Mouse (Mus musculus) E14TG2a.4 (cell line): Measurements from ENCODE around the gene Appl2.

Experiments
- H3K27me3 ChIP-seq: 2 replicates; pipeline ENCODE4 v1.6.1; 2014; ENCODE audit warnings: low read length, control low read depth; ENCODE audit not compliant: insufficient read depth
- H3K36me3 ChIP-seq: 2 replicates; pipeline ENCODE4 v1.6.1; 2014; ENCODE audit warnings: low read length, control low read depth; ENCODE audit not compliant: insufficient read depth
- H3K4me1 ChIP-seq: replicated peaks from 2 replicates; pipeline ENCODE4 v1.6.1; 2014; ENCODE audit warnings: low read depth, low read length, control low read depth
- H3K4me3 ChIP-seq: replicated peaks from 2 replicates; pipeline ENCODE4 v1.5.1; 2014; ENCODE audit warnings: mild to moderate bottlenecking, low read length
- H3K9me3 ChIP-seq: 2 replicates; pipeline ENCODE4 v1.6.1; 2014; ENCODE audit warnings: low read length, control low read depth
- CTCF ChIP-seq: conservative IDR thresholded peaks from 2 replicates; pipeline ENCODE4 v1.5.1; 2014; ENCODE audit warnings: low read length
- NANOG ChIP-seq: IDR thresholded peaks from 2 replicates; pipeline ENCODE4 v1.6.1; 2014; ENCODE audit warnings: borderline replicate concordance, low read length, mixed read lengths
- POU5F1 ChIP-seq: IDR thresholded peaks from 2 replicates; pipeline ENCODE4 v1.6.1; 2014; ENCODE audit warnings: low read length, borderline replicate concordance

The Appl2 gene

DNA sequence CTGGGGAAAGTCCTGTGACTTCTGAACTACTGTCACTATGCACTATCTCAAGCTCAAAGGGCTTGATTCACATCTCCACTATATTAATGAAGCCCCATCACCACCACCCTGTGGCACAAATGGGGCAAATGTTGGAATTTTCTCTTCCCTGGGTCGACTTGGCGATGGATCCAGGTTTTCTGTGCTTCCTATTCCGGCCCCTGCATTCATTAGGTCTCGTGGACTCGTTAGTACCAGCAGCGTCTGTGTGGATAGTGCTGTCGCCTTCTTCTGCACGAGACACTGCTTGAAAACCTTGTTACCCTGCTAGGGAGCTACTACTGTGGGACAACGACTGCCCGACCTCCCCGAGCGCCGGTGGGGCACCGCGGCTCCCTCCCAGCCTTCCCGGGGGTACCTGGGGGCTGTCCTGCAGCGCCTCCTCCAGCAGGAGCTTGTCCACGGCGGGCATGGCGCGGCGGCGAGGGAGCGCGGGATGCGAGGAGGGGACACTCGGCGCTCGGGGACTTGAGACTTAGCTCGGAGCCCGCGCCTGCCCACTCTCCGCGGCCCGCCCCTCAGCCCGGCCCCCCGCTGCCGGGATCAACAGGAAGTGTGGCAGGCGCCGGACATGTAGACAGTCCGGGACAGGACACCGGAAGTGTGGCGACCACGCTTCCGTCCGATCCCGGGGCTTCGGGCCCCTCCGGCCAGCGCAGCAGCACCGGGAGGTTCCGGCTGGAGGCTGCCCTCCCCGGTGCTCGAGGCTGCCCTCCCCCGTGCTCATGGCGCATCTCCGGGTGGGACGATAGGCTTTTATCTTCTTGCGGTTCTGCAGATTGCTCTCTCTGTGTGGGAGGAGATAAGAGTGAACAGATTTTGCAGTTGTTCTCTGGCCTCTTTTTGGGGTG, at the start of gene Appl2:
Gene Appl2 (minus strand): TSS at position 608 of the 890 bp plus-strand sequence.
- peak within 1 kb of the TSS; percentile 93 for H3K4me3 ChIP-seq
- peaks cover 46% of the 10 kb centered on the region for H3K4me1 ChIP-seq
- TF ChIP-seq POU5F1 (no peak), CTCF (no peak), NANOG (no peak)
- H3K9me3 ChIP-seq, result peaks cover 23% of the 10 kb centered on the region
- no peaks in the 10 kb centered on the region for H3K36me3 ChIP-seq
- H3K27me3 ChIP-seq, result no peaks in the 10 kb centered on the region

DNA sequence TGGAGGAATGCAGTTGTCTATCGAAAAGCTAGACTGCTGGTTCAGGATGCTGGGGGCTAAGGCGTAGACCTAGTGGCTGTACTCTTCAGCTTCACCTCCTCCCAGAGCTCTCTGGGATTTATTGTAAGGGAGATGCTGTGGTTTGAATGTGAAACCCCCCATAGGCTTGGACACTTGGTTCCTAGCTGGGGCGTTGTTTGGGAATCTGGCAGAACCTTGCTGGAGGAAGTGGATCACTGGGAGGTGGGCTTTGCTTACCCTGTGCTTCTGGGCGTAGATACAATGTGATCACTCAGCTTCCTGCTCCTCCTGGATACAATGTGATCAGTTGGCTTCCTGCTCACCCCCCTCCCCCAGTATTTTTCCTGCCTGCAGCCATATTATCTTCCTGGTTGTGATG, 47.7 kb upstream of the Appl2 start:
- Histone ChIP-seq H3K4me1 (peaks cover 35% of the 10 kb centered on the region), H3K9me3 (no peaks in the 10 kb centered on the region), H3K27me3 (no peaks in the 10 kb centered on the region), H3K4me3 (no peak overlapping the region), H3K36me3 (no peaks in the 10 kb centered on the region)
- TF ChIP-seq POU5F1, result no peak
- TF ChIP-seq CTCF, result no peak
- TF ChIP-seq NANOG, result no peak

DNA sequence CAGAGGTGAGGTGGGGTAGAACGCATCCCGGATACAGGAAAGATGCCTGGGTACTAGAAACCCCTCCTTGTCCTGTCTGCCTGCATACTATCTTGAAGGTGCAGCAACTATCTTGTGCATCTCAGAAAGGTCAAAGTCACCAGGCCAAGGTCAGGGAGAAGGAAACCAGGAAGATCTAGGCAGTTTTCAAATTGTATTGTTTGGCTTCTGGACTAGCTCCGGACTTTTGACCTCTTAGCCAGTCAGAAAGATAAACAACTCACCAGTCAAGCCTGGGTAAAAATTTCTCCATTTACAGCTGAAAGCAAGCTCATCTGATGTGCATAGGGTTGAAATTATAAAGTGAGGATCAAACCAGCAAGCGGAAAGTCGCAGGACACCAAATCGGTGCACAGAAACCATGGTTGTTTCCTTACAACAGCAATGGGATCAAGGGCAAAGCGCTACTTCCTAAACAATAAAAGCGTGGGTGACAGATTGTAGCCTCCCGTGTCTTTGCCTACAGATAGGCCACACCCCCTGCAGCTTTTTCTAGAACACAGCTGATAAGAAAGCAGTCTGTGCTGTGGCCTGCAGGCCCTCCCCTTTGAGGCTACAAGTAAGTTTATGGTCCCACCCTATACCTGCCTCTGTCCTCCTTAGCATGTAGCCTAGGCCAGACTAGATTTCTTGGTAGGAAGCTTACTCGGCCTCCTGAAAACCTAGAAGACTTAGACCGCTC, 43.8 kb upstream of the Appl2 start:
- H3K9me3 ChIP-seq, result no peaks in the 10 kb centered on the region
- no peaks in the 10 kb centered on the region for H3K36me3 ChIP-seq
- TF ChIP-seq POU5F1, result no peak
- no peak for TF ChIP-seq NANOG
- no peak for TF ChIP-seq CTCF
- H3K4me3 ChIP-seq, result peak overlapping the region; percentile 62
- H3K4me1 ChIP-seq, result peaks cover 29% of the 10 kb centered on the region
- no peaks in the 10 kb centered on the region for H3K27me3 ChIP-seq

DNA sequence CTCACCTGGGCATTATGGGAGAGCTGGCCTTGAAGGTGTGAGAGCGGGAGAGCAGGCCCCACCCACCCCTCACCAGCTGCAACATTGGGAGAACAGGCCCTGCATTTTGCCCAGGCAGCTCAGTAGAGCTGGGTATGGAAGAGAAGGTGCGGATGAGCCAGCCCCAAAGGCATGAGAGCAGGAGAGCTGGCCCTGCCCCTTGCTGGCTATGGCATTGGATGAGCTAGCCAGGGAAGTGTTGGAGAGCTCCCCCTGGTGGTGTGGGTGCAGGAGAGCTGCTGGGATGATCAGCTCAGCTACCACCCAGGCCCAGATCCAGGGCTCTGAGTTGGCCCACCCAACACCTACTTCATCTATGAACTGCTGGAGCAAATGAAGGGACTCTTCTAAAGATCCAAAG, 39.7 kb upstream of the Appl2 start:
- no peaks in the 10 kb centered on the region for H3K36me3 ChIP-seq
- H3K4me1 ChIP-seq, result peaks cover 19% of the 10 kb centered on the region
- H3K9me3 ChIP-seq, result peaks cover 4% of the 10 kb centered on the region
- H3K27me3 ChIP-seq, result no peaks in the 10 kb centered on the region
- no peak for TF ChIP-seq CTCF
- no peak overlapping the region for H3K4me3 ChIP-seq

DNA sequence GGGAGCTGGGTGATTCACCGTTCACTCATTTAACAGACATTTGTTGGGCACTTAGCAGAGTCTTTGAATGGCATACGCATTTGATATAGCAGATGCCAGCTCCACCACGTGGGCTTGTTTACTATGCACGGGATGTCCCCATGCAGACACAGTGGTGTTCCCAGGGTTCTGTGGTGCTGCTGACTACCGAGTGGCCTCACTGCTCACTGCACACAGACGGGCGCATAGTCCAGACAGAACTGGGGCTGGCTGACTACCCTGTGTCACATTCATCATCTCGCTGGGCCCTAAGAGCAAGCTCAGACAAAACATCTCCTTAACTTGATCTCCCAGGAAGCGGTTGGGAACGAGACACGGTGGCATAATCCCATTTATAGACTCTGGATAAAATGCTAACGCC, 32.8 kb upstream of the Appl2 start:
- no peak for TF ChIP-seq NANOG
- no peak for TF ChIP-seq POU5F1
- TF ChIP-seq CTCF, result no peak
- Histone ChIP-seq H3K4me1 (peaks cover 7% of the 10 kb centered on the region), H3K36me3 (no peaks in the 10 kb centered on the region), H3K9me3 (peaks cover 42% of the 10 kb centered on the region), H3K27me3 (no peaks in the 10 kb centered on the region), H3K4me3 (no peak overlapping the region)

DNA sequence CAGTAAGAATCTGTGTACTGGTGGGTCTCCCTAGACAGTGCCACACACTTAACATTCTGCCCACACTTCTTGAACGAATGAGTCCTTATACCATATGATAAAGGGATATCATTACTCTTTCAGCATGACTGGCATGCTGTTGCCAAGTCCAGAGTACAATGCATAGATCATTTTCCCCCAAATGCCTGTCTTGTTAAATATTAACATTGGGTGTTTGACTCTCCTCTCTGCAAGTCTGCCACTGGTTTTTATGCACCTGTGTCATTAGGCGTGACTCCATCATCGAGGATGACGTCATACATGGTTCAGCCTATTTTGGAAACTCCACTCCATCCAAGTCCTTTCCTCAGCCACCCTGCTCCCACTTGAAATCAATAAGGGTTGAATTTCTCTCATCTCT, 18.0 kb upstream of the Appl2 start:
- Histone ChIP-seq H3K36me3 (no peaks in the 10 kb centered on the region), H3K4me3 (no peak overlapping the region), H3K4me1 (peaks cover 6% of the 10 kb centered on the region), H3K27me3 (no peaks in the 10 kb centered on the region; the same call in 1 of the 2 replicates), H3K9me3 (peaks cover 34% of the 10 kb centered on the region)
- TF ChIP-seq NANOG (no peak), POU5F1 (no peak), CTCF (no peak)

DNA sequence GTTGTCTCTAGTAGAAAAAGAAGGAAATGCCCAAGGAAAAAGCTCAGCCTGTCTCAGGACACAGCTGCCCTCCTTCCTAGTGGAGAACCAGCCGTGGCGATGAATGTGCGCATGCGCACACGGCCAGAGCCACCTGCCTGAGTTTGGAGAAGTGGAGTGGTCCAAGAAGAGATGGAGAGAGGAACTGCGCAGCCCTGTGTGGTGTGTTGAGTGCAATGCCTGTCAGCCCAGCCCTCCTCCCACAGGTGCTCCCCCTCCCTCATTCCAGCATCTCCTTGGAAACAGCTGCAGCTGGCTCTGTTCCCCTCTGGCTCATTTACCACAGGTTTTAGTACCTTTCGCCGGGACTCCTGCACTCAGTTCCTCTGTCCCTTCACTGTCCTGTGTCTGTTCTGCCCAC, 13.4 kb upstream of the Appl2 start:
- TF ChIP-seq NANOG (no peak), CTCF (no peak), POU5F1 (no peak)
- peaks cover 10% of the 10 kb centered on the region for H3K4me1 ChIP-seq
- H3K4me3 ChIP-seq, result no peak overlapping the region
- peaks cover 15% of the 10 kb centered on the region for H3K9me3 ChIP-seq
- H3K36me3 ChIP-seq, result no peaks in the 10 kb centered on the region
- no peaks in the 10 kb centered on the region for H3K27me3 ChIP-seq

DNA sequence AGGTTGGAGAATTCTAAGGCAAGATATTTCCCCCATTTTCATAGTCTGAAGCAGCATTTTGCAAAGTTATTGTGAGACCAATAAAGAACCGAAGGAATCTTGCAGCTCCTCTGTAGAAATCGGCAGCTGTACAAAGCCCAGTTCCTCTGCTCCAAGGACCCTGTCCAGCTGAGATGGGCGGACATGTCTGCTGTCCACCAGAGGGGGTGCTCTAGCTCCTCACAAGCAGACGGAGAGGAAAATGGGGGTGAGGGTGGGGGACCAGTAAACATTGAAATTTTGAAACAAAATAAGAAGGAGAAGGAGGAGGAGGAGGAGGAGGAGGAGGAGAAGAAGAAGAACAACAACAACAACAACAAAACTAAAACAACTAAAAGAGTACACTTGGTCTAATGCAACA, 12.1 kb upstream of the Appl2 start:
- Histone ChIP-seq H3K9me3 (peaks cover 18% of the 10 kb centered on the region), H3K4me1 (peaks cover 10% of the 10 kb centered on the region), H3K36me3 (no peaks in the 10 kb centered on the region), H3K27me3 (no peaks in the 10 kb centered on the region), H3K4me3 (no peak overlapping the region)
- no peak for TF ChIP-seq NANOG
- TF ChIP-seq CTCF, result no peak; the same call in 1 of the 2 replicates
- TF ChIP-seq POU5F1, result no peak
